Mouse (Mus musculus): ENCODE data around the gene Plekha4.

- TF ChIP-seq POLR2A (IDR thresholded peaks at IDR 0.05; ENCODE audit: borderline replicate concordance, insufficient read depth, low read length) (no peak), CTCF (IDR thresholded peaks at IDR 0.05; ENCODE audit: borderline replicate concordance, insufficient read depth, low read depth, low read length) (no peak)
Observed at GRCm38 (mm10) chr7:45526474-45527120, 467 bp downstream of the Plekha4 start.

Measured in cerebellum, adult 2 months (tissue).